Mouse (Mus musculus) liver, embryonic 12.5 days (tissue): ENCODE measurements around the gene Apol10b. TPM values are rescaled to one million over a fixed set of nuclear protein-coding genes. Genes with fewer than 3 reads are reported as not detected.
"Not testable (repeated sequence)": the region's sequence is repeated elsewhere in the genome, so short reads cannot be mapped to it uniquely, and the experiment has no call there.

Source experiments
- ATAC-seq: fragments of 200-750 bp; cut with Nextera tagmentation; 2 replicates; pipeline ENCODE4 v1.8.0; 2017; ENCODE audit warnings: moderate number of reproducible peaks, mild to moderate bottlenecking, moderate library complexity
- H3K27ac ChIP-seq: fragments of 300-500 bp; sonication (generic); 2 replicates; pipeline ENCODE4 v1.5.1; 2016; ENCODE audit warnings: mild to moderate bottlenecking
- H3K27me3 ChIP-seq: fragments of 300-500 bp; sonication (generic); replicated peaks from 2 replicates; pipeline ENCODE4 v1.6.1; 2016; ENCODE audit warnings: mild to moderate bottlenecking, moderate library complexity
- H3K36me3 ChIP-seq: fragments of 300-500 bp; sonication (generic); 2 replicates; pipeline ENCODE4 v1.6.1; 2016; ENCODE audit warnings: mild to moderate bottlenecking, moderate library complexity
- H3K4me1 ChIP-seq: fragments of 300-500 bp; sonication (generic); 2 replicates; pipeline ENCODE4 v1.6.1; 2016
- H3K4me2 ChIP-seq: fragments of 300-500 bp; sonication (generic); 2 replicates; pipeline ENCODE4 v1.6.1; 2016; ENCODE audit warnings: mild to moderate bottlenecking, moderate library complexity
- H3K4me3 ChIP-seq: fragments of 300-500 bp; sonication (generic); 2 replicates; pipeline ENCODE4 v1.5.1; 2016; ENCODE audit warnings: mild to moderate bottlenecking, moderate library complexity
- H3K9ac ChIP-seq: fragments of 300-500 bp; sonication (generic); 2 replicates; pipeline ENCODE4 v1.6.1; 2016; ENCODE audit warnings: mild to moderate bottlenecking, moderate library complexity
- H3K9me3 ChIP-seq: fragments of 300-500 bp; sonication (generic); replicated peaks from 2 replicates; pipeline ENCODE4 v1.6.1; 2016; ENCODE audit warnings: mild to moderate bottlenecking, moderate library complexity
- WGBS: fragments of 180-500 bp; shearing (Covaris S2); methylation state at CpG from one replicate; pipeline ENCODE4 v1.1.7; 2016; ENCODE audit not compliant: insufficient replicate concordance; 5-methylcytosine and 5-hydroxymethylcytosine counted together
- polyA plus RNA-seq: library from polyadenylated mRNA; unstranded; fragments of >200 nt; fragmentation: Nextera tagmentation; extraction: Ambion mirVana; gene quantifications from 2 replicates; pipeline ENCODE4 v1.2.1, GENCODE M21; 2016

The Apol10b gene
- not detected in 2 replicates for polyA plus RNA-seq

DNA sequence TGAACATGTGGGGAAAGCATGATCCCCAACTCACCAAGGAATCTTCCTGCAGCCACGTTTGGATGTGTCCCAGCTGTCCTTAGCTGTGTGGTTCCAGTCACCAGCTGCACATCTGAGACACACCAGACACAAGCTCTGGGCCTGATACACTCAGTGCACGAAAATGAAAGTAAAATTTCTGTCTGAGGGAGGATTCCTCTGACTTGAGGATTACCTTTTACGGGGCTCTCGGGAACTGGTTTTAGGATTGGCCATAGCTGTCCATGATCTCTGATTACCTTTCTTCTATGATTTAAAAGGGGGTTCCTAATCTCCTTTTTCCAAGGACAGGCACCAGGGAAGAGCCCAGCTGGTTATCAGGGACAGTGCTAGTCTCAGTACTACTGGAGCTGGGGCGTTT, at the start of gene Apol10b:
Gene Apol10b, minus strand, starts transcription at position 165 of the 400 bp plus-strand sequence.
- no peak within 1 kb of the TSS for H3K4me2 ChIP-seq
- H3K4me3 ChIP-seq = no peak within 1 kb of the TSS
- WGBS = 48% methylated on average over 5 of the region's 5 CpGs
- no peaks in the 10 kb centered on the region for H3K4me1 ChIP-seq
- no peaks in the 10 kb centered on the region for H3K9me3 ChIP-seq
- no peak for ATAC-seq
- H3K27ac ChIP-seq = no peak within 1 kb of the TSS
- no peak within 1 kb of the TSS for H3K9ac ChIP-seq
- no peaks in the 10 kb centered on the region for H3K27me3 ChIP-seq
- no peaks in the 10 kb centered on the region for H3K36me3 ChIP-seq

DNA sequence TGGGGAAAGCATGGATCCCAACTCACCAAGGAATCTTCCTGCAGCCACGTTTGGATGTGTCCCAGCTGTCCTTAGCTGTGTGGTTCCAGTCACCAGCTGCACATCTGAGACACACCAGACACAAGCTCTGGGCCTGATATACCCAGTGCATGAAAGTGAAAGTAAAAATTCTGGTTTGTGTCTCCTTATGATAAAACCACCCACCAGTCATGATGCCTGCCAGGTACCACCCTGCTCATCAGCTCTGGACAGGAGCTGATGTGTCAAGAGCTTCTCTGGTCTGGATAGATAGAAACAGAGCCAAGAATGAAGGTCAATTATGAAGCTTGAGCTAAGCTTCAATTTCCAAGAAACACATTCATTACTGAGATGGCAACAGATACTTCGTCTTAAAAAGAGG, 47.3 kb upstream of the Apol10b start, which contains the start of gene Apol11b:
Gene Apol11b, minus strand, starts transcription at position 111 of the 400 bp plus-strand sequence.
- not testable (repeated sequence) for H3K4me3 ChIP-seq, H3K4me2 ChIP-seq, H3K4me1 ChIP-seq, H3K27ac ChIP-seq, H3K9ac ChIP-seq, H3K36me3 ChIP-seq, H3K9me3 ChIP-seq, H3K27me3 ChIP-seq
- 0 out of 2 replicates have a peak, but pooled peaks have one; percentile 30 for ATAC-seq
- WGBS = 47% methylated on average over 2 of the region's 2 CpGs

DNA sequence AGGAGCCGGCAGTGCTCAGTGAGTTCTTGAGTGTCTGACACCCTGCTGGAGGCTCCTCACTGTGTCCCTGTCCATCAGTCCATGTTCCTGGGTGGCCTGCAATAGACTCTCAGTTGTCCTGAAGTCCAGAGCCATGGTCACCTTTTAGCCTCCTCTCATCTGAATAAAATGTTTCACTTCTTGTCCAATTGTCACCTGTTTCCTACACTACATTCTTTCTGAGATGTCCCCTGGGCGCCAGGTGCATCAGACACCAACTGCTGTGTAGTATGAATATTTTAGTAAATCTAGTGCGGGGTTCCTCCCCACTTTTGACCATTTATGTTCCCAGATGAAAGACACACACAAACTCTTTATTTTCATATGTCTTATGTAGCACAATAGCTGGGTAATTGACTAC, 33.9 kb upstream of the Apol10b start:
- H3K4me1 ChIP-seq, H3K9ac ChIP-seq, H3K4me2 ChIP-seq, H3K27me3 ChIP-seq, ATAC-seq, H3K4me3 ChIP-seq, H3K9me3 ChIP-seq, H3K36me3 ChIP-seq, H3K27ac ChIP-seq: not testable (repeated sequence)
- WGBS = 47% methylated on average over 3 of the region's 3 CpGs

DNA sequence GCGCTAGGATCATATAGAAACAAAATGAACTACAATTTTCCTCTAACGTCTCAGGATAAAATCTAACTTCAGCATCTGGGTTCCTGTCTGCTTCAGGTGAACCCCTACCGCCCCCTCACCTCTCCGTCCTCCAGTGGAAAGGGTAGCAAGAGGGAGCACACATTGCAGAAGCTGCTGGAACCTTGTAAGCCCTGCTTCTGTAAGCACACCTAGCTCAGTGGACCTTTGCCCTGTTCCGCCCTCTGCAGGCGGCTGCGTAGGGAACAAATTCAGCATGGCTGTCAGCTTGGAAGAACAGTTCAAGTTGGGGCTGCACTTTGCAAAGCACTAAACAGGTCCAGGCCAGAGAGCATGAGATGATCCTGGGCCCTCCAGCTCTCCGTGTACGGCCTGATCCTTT, 32.7 kb upstream of the Apol10b start:
- H3K27me3 ChIP-seq, H3K27ac ChIP-seq, H3K4me2 ChIP-seq, H3K9ac ChIP-seq, ATAC-seq, H3K4me3 ChIP-seq, H3K4me1 ChIP-seq, H3K36me3 ChIP-seq, H3K9me3 ChIP-seq: not testable (repeated sequence)
- WGBS = 42% methylated on average over 9 of the region's 9 CpGs

DNA sequence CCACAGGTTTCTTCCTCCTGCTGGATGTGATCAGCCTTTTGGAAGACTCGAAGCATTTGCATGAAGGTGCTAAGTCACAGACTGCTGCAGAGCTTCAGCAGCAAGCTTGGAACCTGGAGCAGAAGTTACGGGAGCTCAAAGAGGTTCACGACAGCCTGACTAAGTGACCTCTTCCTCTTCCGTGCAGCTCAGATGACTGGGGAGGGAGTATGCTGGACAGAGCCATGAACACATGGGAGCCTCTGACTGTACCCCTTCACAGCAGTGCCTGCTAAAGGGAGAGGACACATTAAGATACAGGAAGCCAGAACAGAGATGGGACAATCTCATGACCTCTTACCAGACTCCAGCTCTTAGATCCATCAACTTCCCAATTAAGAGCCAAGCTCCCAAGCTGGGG, 30.5 kb upstream of the Apol10b start:
- not testable (repeated sequence) for H3K36me3 ChIP-seq, H3K9me3 ChIP-seq, H3K27ac ChIP-seq, H3K27me3 ChIP-seq, H3K4me3 ChIP-seq, H3K4me1 ChIP-seq, H3K9ac ChIP-seq, ATAC-seq, H3K4me2 ChIP-seq
- 48% methylated on average over 4 of the region's 4 CpGs for WGBS

DNA sequence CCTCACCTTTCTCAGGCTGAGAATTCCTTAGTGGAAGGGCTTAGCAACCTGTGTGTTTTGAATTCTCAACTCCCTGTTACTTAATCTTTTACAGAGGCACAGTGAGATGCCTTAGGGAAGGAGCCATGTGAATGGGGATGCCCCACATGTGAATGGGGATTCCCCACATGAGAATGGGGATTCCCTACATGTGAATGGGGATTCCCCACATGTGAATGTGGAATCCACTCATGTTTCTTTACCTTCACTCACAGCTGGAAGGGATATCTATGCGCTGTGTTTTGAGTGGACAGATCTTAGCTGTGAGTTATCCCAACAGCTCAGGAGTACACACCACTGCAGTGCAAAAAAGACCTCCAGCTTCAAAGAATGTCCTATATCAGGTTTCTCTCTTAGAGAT, 28.8 kb upstream of the Apol10b start:
- ATAC-seq = no peak
- 80% methylated on average over 1 of the region's 1 CpGs for WGBS
- no peaks in the 10 kb centered on the region for H3K27me3 ChIP-seq
- no peaks in the 10 kb centered on the region for H3K36me3 ChIP-seq
- no peak overlapping the region for H3K4me3 ChIP-seq
- H3K9ac ChIP-seq = no peak overlapping the region
- H3K27ac ChIP-seq = no peak overlapping the region
- H3K4me2 ChIP-seq = no peak overlapping the region
- H3K9me3 ChIP-seq = no peaks in the 10 kb centered on the region
- no peaks in the 10 kb centered on the region for H3K4me1 ChIP-seq

DNA sequence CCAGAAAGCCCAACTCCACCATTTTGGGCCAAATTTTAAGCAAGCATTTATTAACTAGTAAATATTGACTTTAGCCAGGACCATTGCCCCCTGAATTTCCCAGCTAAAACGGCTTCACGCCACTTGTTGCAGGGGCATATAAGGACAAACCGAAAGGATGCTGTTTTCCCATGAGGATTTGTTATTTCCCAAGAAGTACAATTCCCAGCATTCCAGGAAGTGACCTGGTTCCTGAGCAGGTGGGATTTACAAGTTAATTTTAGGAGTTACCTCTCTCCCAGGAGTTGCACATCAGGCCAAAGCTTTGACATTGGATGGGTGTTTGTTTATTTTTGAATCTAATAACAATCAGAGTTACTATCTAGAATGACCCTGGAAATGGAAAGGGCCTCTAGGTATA, 10.1 kb upstream of the Apol10b start:
- H3K4me2 ChIP-seq = no peak overlapping the region
- ATAC-seq = no peak
- WGBS = 81% methylated on average over 3 of the region's 3 CpGs

DNA sequence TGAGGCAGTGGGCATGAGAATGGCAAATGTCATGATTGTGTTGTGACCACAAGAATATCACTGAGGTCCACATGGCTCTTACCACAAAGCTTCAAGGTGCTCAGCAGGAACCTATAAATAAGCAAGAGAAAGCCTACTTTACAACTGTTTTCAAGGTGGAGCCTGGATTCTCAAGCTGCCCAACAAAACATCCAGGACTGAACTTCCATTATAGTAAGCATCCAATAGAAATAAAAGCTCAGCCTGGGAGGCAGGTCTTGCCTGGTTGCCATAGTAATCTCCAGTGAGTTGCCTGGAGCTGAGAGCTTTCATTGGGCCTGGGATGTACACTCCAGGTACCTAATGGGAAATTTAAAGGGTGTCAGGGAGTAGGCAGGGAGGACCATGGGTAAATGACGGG, 3.0 kb upstream of the Apol10b start, which contains the start of gene Gm36245:
Gene Gm36245, plus strand, starts transcription at position 301 of the 400 bp plus-strand sequence.
- Histone ChIP-seq H3K4me3 (no peak within 1 kb of the TSS), H3K36me3 (no peaks in the 10 kb centered on the region), H3K27ac (no peak within 1 kb of the TSS), H3K4me2 (no peak within 1 kb of the TSS), H3K9me3 (no peaks in the 10 kb centered on the region), H3K4me1 (no peaks in the 10 kb centered on the region), H3K9ac (no peak within 1 kb of the TSS), H3K27me3 (no peaks in the 10 kb centered on the region)
- 84% methylated on average over 1 of the region's 1 CpGs for WGBS
- no peak for ATAC-seq

More for the DNA sequence above, 10.1 kb upstream of the Apol10b start:
- Histone ChIP-seq H3K27ac (no peak overlapping the region), H3K36me3 (no peaks in the 10 kb centered on the region), H3K27me3 (no peaks in the 10 kb centered on the region), H3K9me3 (no peaks in the 10 kb centered on the region), H3K4me3 (no peak overlapping the region), H3K4me1 (no peaks in the 10 kb centered on the region), H3K9ac (no peak overlapping the region)

DNA sequence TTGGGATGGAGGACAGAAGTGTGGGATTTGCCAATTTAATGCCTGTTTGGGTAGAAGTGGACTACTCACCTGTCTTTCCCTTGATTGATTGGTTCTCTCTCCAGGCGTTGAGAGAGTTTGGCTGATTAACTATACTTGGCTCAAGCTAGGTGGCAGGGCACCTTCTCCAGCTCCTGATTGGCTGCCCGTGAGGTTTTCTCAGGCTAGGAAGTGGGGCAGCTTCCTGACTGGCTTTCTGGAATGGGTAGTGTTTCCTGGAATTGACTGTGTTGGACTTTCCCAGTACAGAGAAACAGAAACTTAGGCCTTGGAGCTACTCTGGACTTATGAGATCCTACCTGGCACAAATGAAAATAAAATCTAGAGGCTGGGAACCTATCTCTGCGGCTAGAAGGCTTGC, 2.5 kb upstream of the Apol10b start:
- ATAC-seq = no peak
- Histone ChIP-seq H3K36me3 (no peaks in the 10 kb centered on the region), H3K27me3 (no peaks in the 10 kb centered on the region), H3K4me1 (no peaks in the 10 kb centered on the region), H3K27ac (no peak overlapping the region), H3K4me2 (no peak overlapping the region), H3K4me3 (no peak overlapping the region), H3K9ac (no peak overlapping the region), H3K9me3 (no peaks in the 10 kb centered on the region)
- WGBS = 42% methylated on average over 3 of the region's 3 CpGs

DNA sequence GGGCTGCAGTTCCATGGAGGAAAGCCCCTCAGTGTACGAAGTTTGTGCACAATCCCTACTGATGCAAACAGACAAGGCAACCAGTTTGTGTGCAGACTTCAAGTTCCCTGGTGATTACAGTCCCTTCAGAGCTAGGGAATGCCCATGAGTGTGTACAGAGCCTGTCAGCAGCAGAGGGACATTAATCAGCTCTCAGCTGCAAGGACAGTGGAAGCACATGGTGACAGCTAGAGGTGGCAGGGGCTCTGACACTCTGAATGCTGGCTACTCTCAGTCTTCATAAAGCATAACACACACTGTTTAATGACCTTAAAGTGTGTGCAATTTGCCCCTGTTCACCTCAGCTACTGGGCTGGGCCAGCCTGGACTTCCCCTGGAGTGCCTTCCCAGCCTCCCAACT, 2.4 kb downstream of the Apol10b start:
- H3K9ac ChIP-seq = no peak overlapping the region
- no peaks in the 10 kb centered on the region for H3K4me1 ChIP-seq
- no peak overlapping the region for H3K27ac ChIP-seq
- H3K9me3 ChIP-seq = no peaks in the 10 kb centered on the region
- ATAC-seq = no peak
- H3K27me3 ChIP-seq = no peaks in the 10 kb centered on the region
- H3K4me2 ChIP-seq = no peak overlapping the region
- WGBS = 41% methylated on average over 1 of the region's 1 CpGs
- no peak overlapping the region for H3K4me3 ChIP-seq
- H3K36me3 ChIP-seq = no peaks in the 10 kb centered on the region

DNA sequence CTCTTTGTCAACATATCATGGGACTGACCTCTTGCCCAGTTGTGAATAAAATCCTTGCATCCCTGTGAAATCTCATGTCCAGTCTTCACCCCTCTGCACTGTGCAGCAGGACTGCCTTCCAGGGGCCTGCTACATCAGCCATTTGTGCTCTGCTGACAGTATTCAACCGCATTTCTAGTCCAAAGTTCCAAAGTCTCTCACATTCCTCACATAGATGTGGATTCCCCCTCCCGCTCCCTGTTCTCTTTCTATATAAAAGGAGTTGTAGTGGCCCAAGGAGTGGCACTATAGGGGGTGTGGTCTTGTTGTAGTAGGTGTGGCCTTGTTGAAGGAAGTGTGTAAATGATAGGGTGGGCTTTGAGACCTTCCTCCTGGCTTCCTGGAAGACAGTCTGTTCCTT, 5.0 kb downstream of the Apol10b start:
- Histone ChIP-seq H3K9ac (no peak overlapping the region), H3K4me2 (no peak overlapping the region), H3K27me3 (no peaks in the 10 kb centered on the region), H3K36me3 (no peaks in the 10 kb centered on the region), H3K27ac (no peak overlapping the region), H3K4me1 (no peaks in the 10 kb centered on the region), H3K4me3 (no peak overlapping the region), H3K9me3 (no peaks in the 10 kb centered on the region)
- ATAC-seq = no peak
- WGBS = 64% methylated on average over 2 of the region's 2 CpGs

DNA sequence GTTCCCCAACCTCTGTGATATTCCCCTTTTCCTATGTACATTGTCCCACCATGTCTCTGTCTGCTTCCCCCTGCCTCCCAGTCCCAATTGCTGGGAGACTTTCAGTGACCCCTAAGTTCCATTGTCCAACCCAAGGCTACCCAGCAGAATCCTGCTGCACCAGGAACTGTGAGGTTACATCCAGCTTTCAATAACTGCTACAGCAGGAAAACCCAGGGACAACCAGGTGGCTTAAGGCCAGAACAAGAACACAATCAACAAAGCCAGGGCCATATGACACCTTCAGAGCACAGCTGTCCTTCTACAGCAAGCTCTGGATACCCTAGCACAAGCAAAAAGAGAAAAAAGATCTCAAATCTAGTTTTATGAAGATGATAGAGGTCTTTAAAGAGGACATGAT, 6.9 kb downstream of the Apol10b start:
- no peak overlapping the region for H3K27ac ChIP-seq
- no peak overlapping the region for H3K4me3 ChIP-seq
- no peak overlapping the region for H3K9ac ChIP-seq
- no peaks in the 10 kb centered on the region for H3K36me3 ChIP-seq
- no peak overlapping the region for H3K4me2 ChIP-seq
- H3K27me3 ChIP-seq = no peaks in the 10 kb centered on the region
- no peaks in the 10 kb centered on the region for H3K4me1 ChIP-seq
- no peaks in the 10 kb centered on the region for H3K9me3 ChIP-seq
- no peak for ATAC-seq

DNA sequence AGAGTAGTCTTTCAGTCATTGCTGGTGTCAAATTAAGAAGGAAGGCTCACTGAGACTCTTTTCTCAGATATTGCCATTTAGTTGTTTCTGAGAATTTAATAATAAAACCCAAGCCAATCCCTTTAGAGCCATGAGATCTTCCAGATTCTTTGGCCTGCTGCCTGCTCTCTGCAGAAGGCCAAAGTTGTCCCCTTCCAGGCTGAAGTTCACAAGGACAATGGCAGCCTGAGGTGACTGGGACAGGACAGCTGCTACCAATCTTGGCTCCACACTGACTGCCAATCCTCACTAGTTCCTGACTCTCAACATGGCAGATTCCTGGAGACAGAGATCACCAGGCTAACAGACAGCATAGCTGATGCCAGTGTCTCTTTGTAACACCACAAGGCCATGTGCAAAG, 8.9 kb downstream of the Apol10b start:
- H3K9ac ChIP-seq = no peak overlapping the region
- ATAC-seq = no peak
- no peaks in the 10 kb centered on the region for H3K9me3 ChIP-seq
- H3K27me3 ChIP-seq = no peaks in the 10 kb centered on the region
- no peak overlapping the region for H3K27ac ChIP-seq
- no peak overlapping the region for H3K4me3 ChIP-seq
- no peaks in the 10 kb centered on the region for H3K4me1 ChIP-seq
- no peaks in the 10 kb centered on the region for H3K36me3 ChIP-seq
- no peak overlapping the region for H3K4me2 ChIP-seq
